Mouse (Mus musculus): ENCODE measurements around the gene Atxn2. TPM values are rescaled to one million over a fixed set of nuclear protein-coding genes. Genes with fewer than 3 reads are reported as not detected.
"Not testable (repeated sequence)": the region's sequence is repeated elsewhere in the genome, so short reads cannot be mapped to it uniquely, and the experiment has no call there.

Atxn2 gene
- total RNA-seq, 2 experiments from 2014 or later = 155 to 169 TPM

DNA sequence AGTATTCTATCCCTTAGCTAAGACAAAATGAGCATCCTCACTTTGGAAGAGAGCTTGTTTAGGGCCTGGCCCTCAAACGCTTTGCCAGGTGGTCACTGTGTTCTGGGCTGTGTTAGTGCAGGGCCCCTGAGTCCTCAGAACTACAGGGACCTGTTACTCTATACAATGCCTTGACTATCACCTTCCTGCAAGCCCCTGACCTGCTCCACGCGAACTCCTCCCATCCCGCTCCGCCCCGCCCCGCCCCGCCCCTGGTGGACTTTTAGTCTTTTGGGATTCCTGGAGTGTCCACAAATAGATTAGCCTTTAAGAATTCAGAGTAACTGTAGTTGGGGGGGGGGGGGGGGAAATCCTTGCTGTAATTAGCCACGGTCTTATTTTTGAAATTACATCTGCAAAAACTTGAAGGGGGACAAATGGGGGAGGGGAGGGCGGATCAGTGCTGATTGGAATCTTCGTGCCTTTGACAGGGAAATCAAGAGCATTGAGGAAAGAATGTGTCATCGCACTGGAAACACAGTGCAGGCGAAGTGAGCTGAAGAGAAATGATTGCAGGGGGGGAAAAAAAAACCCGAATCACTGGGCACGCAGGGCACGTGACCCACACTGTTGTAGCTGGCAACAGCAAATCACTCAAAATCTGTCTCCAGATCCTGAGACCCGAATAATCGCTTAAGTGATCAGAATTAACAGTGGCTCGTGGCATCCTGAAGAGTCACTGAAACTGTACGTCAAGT lies 6.5 kb upstream of the Atxn2 start:
- intact Hi-C loops (cut with DNase I) = no loop called here
- DNase-seq = no peak

DNA sequence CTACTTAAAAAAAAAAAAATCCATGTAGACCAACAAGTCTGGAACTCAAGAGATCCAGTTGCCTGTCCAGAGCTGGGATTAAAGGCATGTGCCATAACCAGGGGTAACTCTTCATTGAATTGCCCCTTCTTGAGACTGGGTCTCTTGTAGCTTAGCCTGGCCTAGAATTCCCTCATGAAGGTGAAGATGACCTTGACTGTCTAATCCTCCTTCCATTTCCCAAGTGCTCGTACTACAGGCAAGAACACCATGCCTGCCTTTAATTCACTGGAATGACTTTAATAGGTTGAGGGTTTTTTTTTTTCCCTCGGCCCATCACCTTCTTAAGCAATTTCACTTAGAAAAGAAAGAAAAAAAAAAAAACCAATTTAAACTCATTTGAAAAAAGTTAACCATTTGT lies 735 bp upstream of the Atxn2 start:
- intact Hi-C loops (cut with DNase I) = loop anchor here (5.0 kb wide), 1 partner anchor 132 kb away; no protein-coding TSS in a partner anchor
- DNase-seq = no peak

DNA sequence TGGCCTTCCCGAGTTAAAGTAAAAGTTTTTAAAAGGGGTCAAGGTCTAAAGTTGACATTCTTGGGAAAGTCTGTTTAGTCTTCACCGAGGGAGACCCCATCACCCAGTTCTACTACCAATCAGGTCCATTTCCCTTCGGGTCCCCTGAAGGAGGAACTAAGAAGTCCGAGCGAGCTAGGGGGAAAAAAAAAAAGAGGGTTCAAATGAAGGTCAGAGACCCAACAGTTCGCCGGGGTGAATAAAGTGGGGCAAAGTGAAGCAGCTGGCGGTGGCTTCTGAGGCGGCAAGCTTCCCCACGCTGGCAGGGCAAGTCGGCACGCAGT lies 325 bp upstream of the Atxn2 start:
- intact Hi-C loops (cut with DNase I) = loop anchor here (5.0 kb wide), 1 partner anchor 131 kb away; no protein-coding TSS in a partner anchor
- no peak for DNase-seq

DNA sequence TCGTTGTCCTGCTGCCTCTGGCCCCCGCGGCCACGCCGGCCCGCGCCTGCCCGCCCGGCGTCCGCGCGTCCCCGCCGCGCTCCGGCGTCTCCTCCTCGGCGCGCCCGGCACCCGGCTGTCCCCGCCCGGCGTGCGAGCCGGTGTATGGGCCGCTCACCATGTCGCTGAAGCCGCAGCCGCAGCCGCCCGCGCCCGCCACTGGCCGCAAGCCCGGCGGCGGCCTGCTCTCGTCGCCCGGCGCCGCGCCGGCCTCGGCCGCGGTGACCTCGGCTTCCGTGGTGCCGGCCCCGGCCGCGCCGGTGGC lies 743 bp downstream of the Atxn2 start:
- intact Hi-C loops (cut with DNase I) = loop anchor here (5.0 kb wide), 1 partner anchor 130 kb away; no protein-coding TSS in a partner anchor
- no peak for DNase-seq

DNA sequence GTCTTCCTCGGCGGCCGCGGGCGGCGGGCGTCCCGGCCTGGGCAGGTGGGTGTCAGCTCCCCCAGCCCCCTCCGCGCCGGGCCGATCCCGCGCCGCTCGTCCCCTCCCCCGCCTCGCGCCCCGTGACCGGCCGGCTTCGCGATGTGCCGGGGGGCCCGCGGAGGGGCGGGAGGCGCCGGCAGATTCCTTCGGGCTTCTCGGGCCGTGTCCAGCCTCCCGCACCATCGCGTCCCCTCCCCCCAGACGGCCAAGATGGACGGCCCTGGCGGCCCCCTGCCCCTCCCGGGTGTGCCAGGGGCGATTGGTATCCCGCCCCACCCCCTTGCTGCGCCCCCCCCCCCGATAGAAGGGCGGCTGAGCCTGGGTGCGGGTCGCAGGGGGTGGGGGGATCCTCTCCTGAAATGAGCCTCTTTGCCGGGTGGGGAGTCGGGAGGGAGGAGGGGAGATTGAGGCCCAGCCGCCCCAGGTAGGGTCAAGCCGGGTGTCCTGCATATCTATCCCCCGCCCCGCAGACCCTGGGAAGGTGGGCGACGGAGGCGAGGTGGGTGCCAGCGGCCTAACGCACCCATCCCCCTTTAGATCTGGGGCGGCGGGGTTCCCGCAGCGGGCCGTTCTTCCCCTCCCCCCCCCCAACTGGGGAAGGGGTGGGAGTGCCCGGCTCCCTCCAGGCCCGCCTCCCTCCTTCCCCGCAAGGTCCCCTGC lies 1.2 kb downstream of the Atxn2 start:
- peak; percentile 51 to 64 for DNase-seq
- intact Hi-C loops (cut with DNase I) = loop anchor here (5.0 kb wide), 1 partner anchor 130 kb away; no protein-coding TSS in a partner anchor

DNA sequence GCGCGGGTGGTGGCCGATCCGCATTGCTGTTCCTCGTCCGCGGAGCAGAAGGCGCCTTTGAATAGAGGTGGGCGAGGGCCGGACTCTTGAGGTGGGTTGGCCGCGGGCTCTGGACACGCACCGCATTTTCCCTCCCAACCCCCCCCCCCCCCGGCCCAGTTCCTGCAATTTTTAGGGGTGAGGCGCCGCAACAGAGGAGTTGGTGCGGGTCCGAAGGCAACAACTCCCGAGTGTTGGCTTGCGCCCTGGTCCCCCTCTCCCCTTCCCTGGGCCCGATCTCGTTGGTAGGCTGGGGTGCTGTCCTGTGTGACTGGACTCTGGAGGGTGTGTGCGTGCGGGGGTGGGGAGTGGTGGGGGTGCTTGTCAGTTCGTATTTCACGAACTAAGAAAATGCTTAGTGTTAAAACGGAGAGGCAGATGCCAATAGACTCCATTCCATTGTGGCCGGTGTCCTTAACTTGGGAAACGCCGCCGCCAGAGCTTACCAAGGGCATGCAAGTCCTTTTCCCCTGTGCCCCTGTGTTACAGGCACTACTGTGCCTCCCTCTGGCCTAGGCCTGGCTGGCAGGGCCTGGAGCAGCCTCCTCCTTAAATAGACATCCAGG lies 1.9 kb downstream of the Atxn2 start:
- intact Hi-C loops (cut with DNase I) = loop anchor here (5.0 kb wide), 1 partner anchor 129 kb away; no protein-coding TSS in a partner anchor
- peak; percentile 47 to 68 for DNase-seq

DNA sequence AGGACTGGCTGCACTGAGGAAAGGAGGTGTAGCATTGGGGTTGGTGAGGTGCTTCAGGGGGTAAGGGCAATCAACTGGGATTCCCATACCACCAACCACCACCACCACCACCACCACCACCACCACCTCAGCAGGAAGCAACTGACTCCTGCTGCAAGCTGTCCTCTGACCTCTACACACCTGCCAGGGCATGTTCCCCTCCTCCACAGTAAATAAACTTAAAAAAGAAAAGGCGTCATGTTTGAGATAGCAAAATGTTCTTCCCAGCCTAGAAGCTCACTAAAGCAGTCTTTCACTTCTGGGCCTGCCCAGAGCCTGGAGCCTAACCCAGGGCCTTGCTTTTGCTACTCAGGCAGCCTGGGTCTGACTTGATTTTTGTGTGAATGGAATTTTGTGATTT lies 3.2 kb downstream of the Atxn2 start:
- DNase-seq = no peak
- intact Hi-C loops (cut with DNase I) = loop anchor here (5.0 kb wide), 1 partner anchor 128 kb away; no protein-coding TSS in a partner anchor

DNA sequence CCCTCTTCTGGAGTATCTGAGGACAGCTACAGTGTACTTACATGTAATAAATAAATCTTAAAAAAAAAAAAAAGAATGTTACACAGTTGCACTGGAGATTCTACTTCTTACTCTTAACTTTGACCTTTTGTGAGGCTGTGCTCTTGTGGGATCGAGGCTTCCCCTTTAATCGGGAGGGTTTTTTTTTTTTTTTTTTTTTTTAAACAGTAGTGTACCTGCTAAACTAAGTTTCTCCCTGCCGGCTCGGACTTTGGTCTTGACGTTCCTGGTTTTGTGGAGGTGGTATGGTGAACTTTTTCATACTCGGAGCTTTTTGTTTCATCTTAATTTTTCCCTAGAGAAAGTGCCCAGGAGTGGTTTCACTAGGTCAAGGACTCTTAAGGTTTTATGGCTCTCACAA lies 3.8 kb downstream of the Atxn2 start:
- intact Hi-C loops (cut with DNase I) = loop anchor here (5.0 kb wide), 2 partner anchors 42 to 127 kb away; no protein-coding TSS in a partner anchor

DNA sequence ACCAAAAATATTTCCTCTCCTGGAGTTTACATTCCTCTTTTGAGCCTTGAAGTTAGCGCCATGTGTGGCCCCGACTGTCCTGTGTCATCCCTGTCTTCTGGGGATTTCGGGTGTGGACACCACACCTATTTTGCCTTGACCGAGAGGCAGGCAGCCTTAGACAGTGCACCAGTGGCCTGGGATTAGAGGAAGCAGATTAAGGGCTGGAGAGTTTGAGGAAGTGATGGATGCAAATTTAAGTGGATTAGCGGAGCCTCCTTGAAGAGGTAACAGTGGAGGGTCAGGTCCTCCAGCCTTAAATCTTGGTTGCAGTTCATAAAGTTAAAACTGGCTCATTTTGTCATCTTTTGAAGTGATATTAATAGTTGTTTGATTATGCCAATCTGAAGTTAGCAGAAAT lies 7.3 kb downstream of the Atxn2 start:
- intact Hi-C loops (cut with DNase I) = loop anchor here (5.0 kb wide), 1 partner anchor 39 kb away; no protein-coding TSS in a partner anchor
- DNase-seq = no peak

More for the DNA sequence above, 3.8 kb downstream of the Atxn2 start:
- no peak for DNase-seq

DNA sequence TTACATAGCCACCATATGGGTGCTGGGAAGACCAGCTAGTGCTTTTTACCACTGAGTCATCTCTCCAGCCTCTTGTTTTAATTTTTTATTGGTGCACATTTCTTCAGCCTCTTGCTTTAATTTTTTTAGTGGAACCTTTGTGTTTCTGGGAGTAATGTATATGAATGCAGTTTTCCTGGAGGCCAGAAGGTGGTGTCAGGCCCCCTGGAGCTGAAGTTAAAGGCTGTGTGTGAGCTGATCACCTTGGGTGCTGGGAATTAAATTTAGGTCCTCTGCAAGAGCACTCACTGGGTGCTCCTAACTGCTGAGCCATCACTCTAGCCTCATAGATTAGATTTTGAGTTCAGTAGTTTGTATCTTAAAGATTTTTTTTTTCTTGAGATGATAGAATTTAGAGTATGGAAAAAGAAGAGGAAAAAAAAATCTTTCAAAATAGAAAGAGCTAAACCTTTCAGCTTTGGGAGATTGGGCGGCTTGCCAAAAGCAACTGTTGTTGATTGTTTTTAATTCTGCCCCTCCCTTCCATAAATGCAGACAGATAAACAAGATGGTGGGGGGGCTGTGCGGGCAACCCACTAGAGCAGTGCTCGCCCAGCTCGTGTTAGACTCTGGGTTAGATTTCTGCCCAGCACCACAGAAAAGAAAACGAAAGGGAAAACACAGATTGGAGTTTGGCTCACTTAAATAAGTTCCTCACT lies 9.9 kb downstream of the Atxn2 start:
- intact Hi-C loops (cut with DNase I) = no loop called here
- DNase-seq = no peak

DNA sequence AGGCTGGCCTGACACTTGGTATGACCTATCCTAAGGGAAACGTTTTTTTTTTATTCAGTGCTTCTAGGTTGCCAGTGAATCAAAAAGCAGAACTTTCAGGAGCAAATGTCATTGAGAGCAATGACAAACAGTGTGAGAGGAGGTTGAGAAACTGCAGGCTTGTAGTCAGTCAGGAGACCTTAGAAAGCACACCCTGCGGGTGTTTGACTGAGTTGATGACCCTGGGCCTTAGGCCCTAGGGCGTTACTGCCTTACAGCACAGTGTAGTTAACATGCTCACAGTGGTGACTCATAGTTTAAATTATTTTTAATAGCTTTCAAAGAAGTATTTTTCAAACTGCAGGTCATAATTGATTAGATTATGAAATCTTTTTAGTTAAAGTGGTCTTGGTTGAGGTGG lies 10.7 kb downstream of the Atxn2 start:
- intact Hi-C loops (cut with DNase I) = no loop called here
- no peak for DNase-seq

DNA sequence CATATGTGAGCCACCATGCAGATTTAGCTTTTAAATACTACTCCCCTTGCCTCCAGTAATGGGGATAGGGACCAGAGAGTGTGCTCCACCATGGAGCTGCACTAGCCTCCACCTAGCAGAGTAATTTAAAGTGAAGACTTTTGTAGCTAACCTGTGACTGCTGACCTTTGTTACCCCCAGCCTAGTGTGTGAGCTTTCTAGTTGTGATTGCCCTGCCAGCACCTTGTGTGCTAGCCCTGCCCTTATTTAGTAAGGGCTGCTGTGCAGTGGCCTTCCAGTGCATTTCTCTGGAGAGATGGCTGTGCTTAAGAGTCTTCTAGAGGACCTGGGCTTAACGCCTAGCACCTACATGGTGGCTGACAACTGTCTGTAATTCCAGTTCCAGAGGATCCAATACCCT lies 13.5 kb downstream of the Atxn2 start:
- intact Hi-C loops (cut with DNase I) = no loop called here
- no peak for DNase-seq

DNA sequence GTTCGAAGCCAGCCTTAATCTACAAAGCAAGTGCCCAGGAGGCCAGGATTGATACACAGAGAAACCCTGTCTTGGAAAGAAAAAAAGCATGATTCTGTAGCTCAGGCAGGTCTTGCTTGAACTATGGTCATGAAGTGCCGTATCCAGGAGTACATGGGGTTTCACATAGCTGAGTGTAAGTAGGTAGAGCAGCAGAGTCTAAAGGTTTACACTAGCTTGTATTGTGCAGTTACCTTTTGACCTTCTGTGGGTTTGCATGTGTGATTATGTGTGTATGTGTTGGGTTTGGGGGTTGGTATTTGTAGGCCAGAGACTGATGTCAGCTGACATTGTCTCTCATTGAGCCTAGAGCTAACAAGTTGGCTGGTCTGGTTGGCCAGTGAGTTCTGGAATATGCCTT lies 18.9 kb downstream of the Atxn2 start:
- intact Hi-C loops (cut with DNase I) = no loop called here
- no peak for DNase-seq

DNA sequence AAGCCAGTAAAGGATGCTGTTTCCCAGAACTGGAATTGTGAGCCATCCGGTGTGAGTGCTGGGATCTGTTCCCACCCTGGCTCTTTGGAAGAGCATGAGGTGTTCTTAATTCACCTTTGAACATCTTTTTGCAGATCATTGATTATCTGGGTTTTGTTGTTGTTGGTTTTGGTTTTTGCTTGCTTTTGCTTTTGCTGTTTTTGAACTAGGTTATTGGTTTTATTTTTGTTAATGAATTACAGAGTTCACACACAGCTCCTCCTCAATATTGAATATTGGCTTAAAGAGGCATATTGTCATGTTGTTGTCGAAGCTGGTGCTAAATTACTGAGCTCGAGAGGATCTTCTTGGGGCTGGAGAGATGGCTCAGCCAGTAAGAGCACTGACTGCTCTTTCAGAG lies 25.5 kb downstream of the Atxn2 start:
- intact Hi-C loops (cut with DNase I) = no loop called here
- DNase-seq = no peak

DNA sequence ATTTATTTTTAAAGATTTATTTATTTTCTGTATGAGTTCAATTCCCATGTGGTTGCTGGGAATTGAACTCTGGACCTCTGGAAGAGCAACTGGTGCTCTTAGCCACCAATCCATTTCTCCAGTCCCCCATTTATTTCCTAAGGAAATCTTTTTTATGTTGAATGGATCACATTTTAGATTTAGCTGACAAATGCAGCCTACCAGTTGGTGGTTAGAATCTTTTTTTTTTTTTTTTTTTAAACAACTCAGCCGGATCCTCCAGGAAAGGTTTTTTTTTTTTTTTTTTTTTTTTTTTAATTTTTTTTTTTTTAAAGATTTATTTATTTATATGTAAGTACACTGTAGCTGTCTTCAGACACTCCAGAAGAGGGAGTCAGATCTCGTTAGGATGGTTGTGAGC lies 27.0 kb downstream of the Atxn2 start:
- DNase-seq; intact Hi-C loops (cut with DNase I): not testable (repeated sequence)

DNA sequence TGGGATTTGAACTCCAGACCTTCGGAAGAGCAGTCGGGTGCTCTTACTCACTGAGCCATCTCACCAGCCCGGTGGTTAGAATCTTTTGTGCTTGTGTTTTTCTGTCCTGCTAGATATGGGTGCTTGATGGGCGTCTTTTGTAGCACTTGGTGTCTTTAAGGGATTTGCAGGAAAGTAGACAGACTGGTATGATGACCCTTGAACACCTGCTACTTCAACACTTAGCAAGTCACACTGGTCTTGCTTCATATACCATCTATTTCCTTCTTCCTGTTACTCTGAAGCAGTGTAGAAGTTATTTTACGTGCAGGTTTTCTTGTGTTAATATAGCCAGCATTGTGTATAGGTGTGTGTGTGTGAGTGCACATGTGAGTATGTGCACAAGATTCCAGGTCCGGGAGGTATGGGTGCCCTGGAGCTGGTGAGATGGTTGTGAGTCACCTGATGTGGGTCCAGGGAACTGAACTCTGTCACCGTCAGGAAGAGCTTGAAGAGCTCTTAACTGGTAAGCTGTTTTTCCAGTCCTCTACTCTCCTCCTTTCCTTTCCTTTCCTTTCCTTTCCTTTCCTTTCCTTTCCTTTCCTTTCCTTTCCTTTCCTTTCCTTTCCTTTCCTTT lies 27.5 kb downstream of the Atxn2 start:
- intact Hi-C loops (cut with DNase I) = no loop called here
- DNase-seq = no peak

DNA sequence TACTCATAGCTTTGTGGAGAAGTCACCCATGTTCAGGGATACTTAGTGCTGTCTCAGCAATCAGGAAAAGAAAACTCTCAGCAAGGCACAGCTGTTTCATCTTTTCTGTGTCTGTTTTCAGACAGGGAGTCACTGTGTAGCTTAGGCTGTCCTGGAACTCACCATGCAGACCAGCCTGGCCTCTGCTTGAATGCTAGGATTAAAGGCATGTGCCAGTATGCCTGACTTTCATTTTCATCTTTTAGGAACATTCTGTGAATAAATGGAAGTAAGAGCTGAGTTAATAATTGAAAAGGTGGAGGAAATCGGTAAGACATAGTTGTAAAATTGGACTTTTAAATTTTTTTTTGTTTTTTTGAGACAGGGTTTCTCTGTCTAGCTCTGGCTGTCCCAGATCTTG lies 29.4 kb downstream of the Atxn2 start:
- intact Hi-C loops (cut with DNase I) = no loop called here
- no peak for DNase-seq

DNA sequence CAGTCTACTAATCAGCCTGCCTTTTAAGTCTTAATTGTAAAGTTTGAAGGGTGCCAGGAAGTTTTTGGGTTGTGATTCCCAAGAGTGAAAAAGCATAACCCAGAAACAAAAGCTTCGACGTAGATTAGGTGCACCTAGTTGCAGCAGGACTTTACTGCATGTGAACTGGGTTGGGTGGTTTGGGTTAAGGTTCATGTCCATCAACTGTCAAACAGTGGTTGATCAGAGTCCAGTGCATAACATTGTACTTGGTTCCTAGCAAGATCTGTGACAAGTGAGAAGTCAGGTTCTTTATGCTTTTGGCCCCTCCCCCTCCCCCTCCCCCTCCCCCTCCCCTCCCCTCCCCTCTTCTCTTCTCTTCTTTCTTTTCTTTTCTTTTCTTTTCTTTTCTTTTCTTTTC lies 31.8 kb downstream of the Atxn2 start:
- no peak for DNase-seq
- intact Hi-C loops (cut with DNase I) = no loop called here

DNA sequence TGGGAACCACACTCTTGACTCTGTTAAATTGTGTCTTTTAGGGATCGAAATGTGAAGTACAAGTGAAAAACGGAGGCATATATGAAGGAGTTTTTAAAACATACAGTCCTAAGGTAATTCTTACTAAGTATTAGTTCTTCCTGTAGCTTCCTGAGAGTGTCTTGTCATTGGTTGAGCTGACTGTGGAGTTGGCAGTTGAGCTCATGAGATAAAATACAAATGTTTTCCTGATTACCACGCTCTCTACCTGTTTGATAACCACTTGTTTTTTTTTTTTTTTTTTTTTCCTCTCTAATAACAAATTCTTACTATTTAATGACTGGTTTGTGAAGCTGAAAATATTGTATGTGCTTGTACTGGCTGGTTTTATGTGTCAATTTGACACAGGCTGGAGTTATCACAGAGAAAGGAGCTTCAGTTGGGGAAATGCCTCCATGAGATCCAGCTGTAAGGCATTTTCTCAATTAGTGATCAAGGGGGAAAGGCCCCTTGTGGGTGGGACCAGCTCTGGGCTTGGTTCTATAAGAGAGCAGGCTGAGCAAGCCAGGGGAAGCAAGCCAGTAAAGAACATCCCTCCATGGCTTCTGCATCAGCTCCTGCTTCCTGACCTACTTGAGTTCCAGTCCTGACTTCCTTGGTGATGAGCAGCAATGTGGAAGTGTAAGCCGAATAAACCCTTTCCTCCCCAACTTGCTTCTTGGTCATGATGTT lies 36.9 kb downstream of the Atxn2 start:
- DNase-seq; intact Hi-C loops (cut with DNase I): not testable (repeated sequence)

DNA sequence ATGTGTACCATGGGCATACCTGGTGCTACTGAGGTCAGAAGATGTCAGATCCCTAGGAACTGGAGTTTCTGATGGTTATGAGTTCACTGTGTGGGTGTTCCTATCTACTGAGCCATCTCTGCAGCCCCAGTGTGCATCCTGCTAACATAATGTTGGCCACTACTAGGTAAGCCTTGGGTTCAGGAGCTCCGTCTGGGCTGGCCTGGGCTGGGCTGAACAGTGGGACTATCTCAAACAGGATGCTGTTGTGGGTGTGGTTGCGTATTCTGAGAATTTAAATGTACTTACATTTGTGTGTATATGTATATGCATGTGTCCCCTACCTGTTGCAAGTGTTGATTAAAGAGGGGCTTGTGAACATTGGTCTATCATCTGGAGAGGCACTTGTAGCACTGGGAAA lies 38.5 kb downstream of the Atxn2 start:
- intact Hi-C loops (cut with DNase I) = no loop called here
- no peak for DNase-seq
